Mouse (Mus musculus) myocyte (in vitro differentiated cells): ENCODE measurements around the gene Frmd7.

Experiments used
- CEBPB ChIP-seq: IDR thresholded peaks from 2 replicates; pipeline ENCODE4 v1.6.1; 2011; ENCODE audit warnings: mild to moderate bottlenecking, moderate library complexity; ENCODE audit not compliant: poor library complexity, insufficient read depth, severe bottlenecking
- E2F4 ChIP-seq: IDR thresholded peaks from one replicate; pipeline ENCODE4 v1.6.1; 2011; ENCODE audit warnings: mild to moderate bottlenecking, control low read depth, moderate library complexity; ENCODE audit not compliant: insufficient read depth
- MAX ChIP-seq: IDR thresholded peaks from one replicate; pipeline ENCODE4 v1.6.1; 2011; ENCODE audit warnings: low read depth, mild to moderate bottlenecking, control low read depth
- MYOD1 ChIP-seq, 3 experiments: IDR thresholded peaks; one replicate each; pipeline ENCODE4 v1.6.1; 2011; ENCODE audit warnings: control low read depth in 2 of 3, low read depth in 2 of 3, mild to moderate bottlenecking in 2 of 3, moderate library complexity in 1 of 3; ENCODE audit not compliant: insufficient read length in 2 of 3, control insufficient read depth in 1 of 3
- MYOG ChIP-seq, 3 experiments: IDR thresholded peaks; one replicate each; pipeline ENCODE4 v1.6.1; 2011; ENCODE audit warnings: control low read depth in 2 of 3, low read depth in 2 of 3, mild to moderate bottlenecking in 2 of 3; ENCODE audit not compliant: insufficient read length in 2 of 3, control insufficient read depth in 1 of 3, insufficient read depth in 1 of 3
- POLR2A ChIP-seq: IDR thresholded peaks from one replicate; pipeline ENCODE4 v1.6.1; 2011; ENCODE audit warnings: low read depth, mild to moderate bottlenecking, control low read depth, moderate library complexity; ENCODE audit not compliant: insufficient read length
- POLR2AphosphoS2 ChIP-seq: IDR thresholded peaks from one replicate; pipeline ENCODE4 v1.6.1; 2011; ENCODE audit warnings: low read depth, control low read depth; ENCODE audit not compliant: insufficient read length
- REST ChIP-seq: IDR thresholded peaks from one replicate; pipeline ENCODE4 v1.6.1; 2011; ENCODE audit warnings: mild to moderate bottlenecking, control low read depth, moderate library complexity; ENCODE audit not compliant: insufficient read depth, insufficient read length
- SRF ChIP-seq: IDR thresholded peaks from one replicate; pipeline ENCODE4 v1.6.1; 2011; ENCODE audit warnings: low read depth; ENCODE audit not compliant: control insufficient read depth, insufficient read length
- TCF12 ChIP-seq: IDR thresholded peaks from one replicate; pipeline ENCODE4 v1.6.1; 2011; ENCODE audit warnings: mild to moderate bottlenecking, control low read depth; ENCODE audit not compliant: poor library complexity, insufficient read depth, severe bottlenecking
- TCF3 ChIP-seq: IDR thresholded peaks from one replicate; pipeline ENCODE4 v1.6.1; 2011; ENCODE audit warnings: low read depth, control low read depth; ENCODE audit not compliant: insufficient read length
- USF1 ChIP-seq: IDR thresholded peaks from one replicate; pipeline ENCODE4 v1.6.1; 2011; ENCODE audit warnings: low read depth, mild to moderate bottlenecking, control low read depth, moderate library complexity

DNA sequence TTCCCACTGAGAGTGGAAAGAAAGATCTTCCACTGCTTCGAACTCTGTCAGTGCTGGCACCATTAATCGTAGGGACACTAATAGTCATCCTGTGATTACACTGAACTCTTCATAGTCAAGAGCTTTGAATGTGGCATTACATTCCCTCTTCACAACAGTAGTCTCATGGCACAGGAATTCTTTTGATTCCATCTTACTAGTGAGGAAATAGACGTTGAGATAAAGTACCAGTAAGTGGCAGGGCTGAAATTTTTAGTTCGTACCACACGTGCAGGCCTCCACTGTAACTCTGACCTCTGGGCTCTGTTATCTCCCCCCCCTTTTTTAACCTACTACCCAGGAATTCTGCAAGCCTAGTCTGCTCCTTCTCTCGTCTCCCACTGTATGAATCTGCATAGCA, 20.4 kb upstream of the Frmd7 start:
- TF ChIP-seq TCF3 (no peak), POLR2AphosphoS2 (no peak), POLR2A (no peak), MYOG (IDR thresholded peaks at IDR 0.05; ENCODE audit: control insufficient read depth in 1 of 3, insufficient read depth in 1 of 3, insufficient read length in 2 of 3, low read depth in 2 of 3) (no peak), SRF (no peak), USF1 (no peak), CEBPB (no peak), TCF12 (no peak), REST (no peak), MAX (no peak), MYOD1 (IDR thresholded peaks at IDR 0.05; ENCODE audit: control insufficient read depth in 1 of 3, insufficient read length in 2 of 3, low read depth in 2 of 3) (no peak), E2F4 (no peak)
